ENCODE assay signal across 8 mouse cellular contexts in the genomic region with DNA sequence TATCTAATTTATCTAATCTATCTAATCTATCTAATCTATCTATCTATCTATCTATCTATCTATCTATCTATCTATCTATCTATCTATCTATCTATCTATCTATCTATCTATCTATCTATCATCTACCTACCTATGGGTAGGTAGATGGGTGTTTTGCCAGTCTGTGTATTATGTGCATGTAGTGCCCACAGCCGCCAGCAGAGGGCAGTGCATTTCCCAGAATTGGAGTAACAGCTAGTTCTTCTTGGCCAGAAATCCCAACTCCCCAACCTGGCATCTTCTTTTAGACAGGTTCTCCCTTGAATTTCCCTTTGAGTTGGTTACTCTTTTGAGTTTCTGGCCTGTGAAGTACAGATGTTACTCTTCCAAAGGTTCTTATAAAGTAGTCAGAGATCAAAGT.
DNase-seq lines count a peak whose midpoint lies in the region; TF ChIP-seq lines count a peak whose summit lies in the region.

No protein-coding gene starts in this region.

- WGBS in heart, adult 2 months: 4% methylated on average over 1 of the region's 1 CpGs
- WGBS in heart, embryonic 10.5 days: 3% methylated on average over 1 of the region's 1 CpGs
- 0% methylated on average over 1 of the region's 1 CpGs for WGBS in cerebellum, adult 2 months

- H3K4me3 ChIP-seq in heart, adult 2 months: no peak overlapping the region
- no peak overlapping the region for H3K4me3 ChIP-seq in heart, embryonic 10.5 days
- H3K4me3 ChIP-seq in ES-E14 (ENCODE audit: insufficient read depth in 1 of 2, low read depth in 1 of 2, low read length in 2 of 2, poor library complexity in 1 of 2, severe bottlenecking in 1 of 2): no peak overlapping the region
- H3K4me3 ChIP-seq in cerebellum, adult 2 months (replicated peaks; ENCODE audit: insufficient read depth, low read depth, low read length): no peak overlapping the region

- no peaks in the 10 kb centered on the region for H3K79me2 ChIP-seq in heart, adult 2 months (replicated peaks; ENCODE audit: control insufficient read depth, insufficient read depth, low read length)

- in situ Hi-C loops in ES-E14 (cut with MboI; ENCODE audit: low sequenced_read_pairs in 2 of 2, unreplicated experiment in 2 of 2): no loop called here

- intact Hi-C loops in heart, adult 2 months (cut with DNase I): no loop called here
- intact Hi-C loops in gastrocnemius, postnatal 14 days (cut with DNase I; ENCODE audit: low total_unique reads): no loop called here

- TF ChIP-seq POLR2A in heart, adult 2 months (IDR thresholded peaks at IDR 0.05; ENCODE audit: insufficient read depth, low read depth, low read length): no peak
- no peak for TF ChIP-seq POLR2A in cerebellum, adult 2 months (IDR thresholded peaks at IDR 0.05; ENCODE audit: borderline replicate concordance, insufficient read depth, low read length)

- no peak for TF ChIP-seq EP300 in heart, adult 2 months (IDR thresholded peaks at IDR 0.05; ENCODE audit: insufficient read depth, low read depth, low read length)

- H3K9me3 ChIP-seq in heart, embryonic 10.5 days: no peaks in the 10 kb centered on the region
- no peaks in the 10 kb centered on the region for H3K9me3 ChIP-seq in ES-E14 (ENCODE audit: control insufficient read depth, insufficient read depth, low read depth, low read length)

- no peaks in the 10 kb centered on the region for H3K27me3 ChIP-seq in heart, adult 2 months (ENCODE audit: control insufficient read depth, insufficient read depth, low read length)
- H3K27me3 ChIP-seq in heart, embryonic 10.5 days (ENCODE audit: insufficient read depth, poor library complexity, severe bottlenecking): no peaks in the 10 kb centered on the region
- no peaks in the 10 kb centered on the region for H3K27me3 ChIP-seq in cerebellum, adult 2 months (ENCODE audit: control insufficient read depth, insufficient read depth, low read length)

- peak; percentile 83 for TF ChIP-seq CTCF in heart, adult 2 months (IDR thresholded peaks at IDR 0.05)
- TF ChIP-seq CTCF in cerebellum, adult 2 months (IDR thresholded peaks at IDR 0.05; ENCODE audit: borderline replicate concordance, insufficient read depth, low read depth, low read length): peak; percentile 73

- DNase-seq in heart, adult 2 months: peak; percentile 17 to 71
- no peak for DNase-seq in heart, embryonic 10.5 days (ENCODE audit: low spot score)
- DNase-seq in ES-E14 (ENCODE audit: low read depth, low spot score): peak; percentile 72
- DNase-seq in cerebellum, adult 2 months: peak; percentile 28 to 51
- DNase-seq in gastrocnemius, postnatal 14 days: peak; percentile 48
- peak; percentile 54 to 71 for DNase-seq in left cerebral cortex, adult 18-20 months (ENCODE audit: low spot score in 2 of 2)
- peak; percentile 63 for DNase-seq in naive thymus-derived CD4-positive, alpha-beta T cell, adult 2 months (ENCODE audit: low read depth)
- DNase-seq in thymus, adult 18-20 months: peak; percentile 6 to 17

- H3K9ac ChIP-seq in heart, adult 2 months (ENCODE audit: low read depth, low read length): no peak overlapping the region
- no peak overlapping the region for H3K9ac ChIP-seq in ES-E14 (ENCODE audit: insufficient read depth, low read depth, low read length, poor library complexity, severe bottlenecking)

- no peak overlapping the region for H3K27ac ChIP-seq in heart, adult 2 months
- no peak overlapping the region for H3K27ac ChIP-seq in heart, embryonic 10.5 days
- H3K27ac ChIP-seq in ES-E14 (ENCODE audit: insufficient read depth, low read depth, low read length, poor library complexity, severe bottlenecking): no peak overlapping the region
- H3K27ac ChIP-seq in cerebellum, adult 2 months (ENCODE audit: insufficient read depth, low read length): no peak overlapping the region

- no peaks in the 10 kb centered on the region for H3K36me3 ChIP-seq in heart, adult 2 months (ENCODE audit: control insufficient read depth, insufficient read depth, low read length)
- no peaks in the 10 kb centered on the region for H3K36me3 ChIP-seq in heart, embryonic 10.5 days
- no peaks in the 10 kb centered on the region for H3K36me3 ChIP-seq in ES-E14 (ENCODE audit: control insufficient read depth, insufficient read depth, low read length, poor library complexity, severe bottlenecking)

- H3K4me1 ChIP-seq in heart, adult 2 months (ENCODE audit: control insufficient read depth, insufficient read depth, low read length): no peaks in the 10 kb centered on the region
- H3K4me1 ChIP-seq in heart, embryonic 10.5 days: no peaks in the 10 kb centered on the region
- no peaks in the 10 kb centered on the region for H3K4me1 ChIP-seq in ES-E14 (ENCODE audit: control insufficient read depth in 2 of 2, insufficient read depth in 2 of 2, low read length in 2 of 2, poor library complexity in 1 of 2)
- no peaks in the 10 kb centered on the region for H3K4me1 ChIP-seq in cerebellum, adult 2 months (ENCODE audit: control insufficient read depth, insufficient read depth, low read length)

TF ChIP-seq in ES-E14, 5 proteins besides CTCF, POLR2A, EP300 and RAD21:
- TF ChIP-seq ZC3H11A (IDR thresholded peaks at IDR 0.05; ENCODE audit: borderline replicate concordance, low read depth, low read length) (0 out of 2 replicates have a peak, but pooled peaks have one; percentile 31), MAFK (IDR thresholded peaks at IDR 0.05; ENCODE audit: insufficient read depth, low read depth, low read length) (no peak), CHD2 (IDR thresholded peaks at IDR 0.05; ENCODE audit: low read depth, low read length) (no peak), ZNF384 (IDR thresholded peaks at IDR 0.05; ENCODE audit: low read depth, low read length) (no peak)
